Mouse (Mus musculus): ENCODE measurements around the gene 4930595M18Rik. TPM values are rescaled to one million over a fixed set of nuclear protein-coding genes. Genes with fewer than 3 reads are reported as not detected.

Gene 4930595M18Rik
- not detected in 2 replicates for polyA plus RNA-seq (2015; fragmentation: Nextera tagmentation; extraction: Ambion mirVana)

GRCm38 (mm10) chrX:81458021-81458420 is at the start of gene 4930595M18Rik:
Gene 4930595M18Rik, minus strand, starts transcription at chrX:81458121.
- Histone ChIP-seq H3K9me3 (replicated peaks; ENCODE audit: control insufficient read depth, low read length, poor library complexity, severe bottlenecking) (no peaks in the 10 kb centered on the region), H3K4me2 (ENCODE audit: low read length) (no peak within 1 kb of the TSS), H3K9ac (ENCODE audit: low read depth, low read length) (no peak within 1 kb of the TSS), H3K4me3 (ENCODE audit: low read depth, low read length) (no peak within 1 kb of the TSS), H3K27ac (ENCODE audit: low read length) (no peak within 1 kb of the TSS), H3K4me1 (ENCODE audit: control insufficient read depth, insufficient read depth, low read length) (no peaks in the 10 kb centered on the region), H3K36me3 (ENCODE audit: control insufficient read depth, insufficient read depth, low read length) (no peaks in the 10 kb centered on the region), H3K27me3 (ENCODE audit: control insufficient read depth, insufficient read depth, low read depth, low read length) (no peaks in the 10 kb centered on the region)
- ATAC-seq, result no peak
- WGBS, result 92% methylated on average over 6 of the region's 6 CpGs

DNA sequence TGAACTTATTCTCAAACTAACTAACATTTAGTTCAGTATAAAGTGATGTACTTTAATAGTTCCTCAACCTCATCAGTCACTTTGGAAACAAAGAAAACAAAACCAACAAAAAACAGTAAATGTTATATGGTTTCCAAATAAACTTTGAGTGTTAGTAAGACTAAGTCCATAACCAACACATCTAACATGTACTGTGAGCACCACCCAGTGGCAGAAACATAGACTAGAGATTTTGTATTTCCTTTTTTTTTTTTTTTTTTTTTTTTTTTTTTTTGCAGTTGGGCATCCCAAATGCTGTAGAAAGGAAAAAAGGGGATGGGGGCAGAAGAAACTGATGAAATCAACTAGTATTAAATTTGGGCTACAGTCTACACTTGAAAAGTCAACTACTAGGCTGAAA is 14.6 kb upstream of the 4930595M18Rik start:
- Histone ChIP-seq H3K9me3 (replicated peaks; ENCODE audit: control insufficient read depth, low read length, poor library complexity, severe bottlenecking) (0 out of 2 replicates have a peak, but pooled peaks cover 3% of the 10 kb centered on the region), H3K4me1 (ENCODE audit: control insufficient read depth, insufficient read depth, low read length) (no peaks in the 10 kb centered on the region), H3K4me3 (ENCODE audit: low read depth, low read length) (no peak overlapping the region), H3K36me3 (ENCODE audit: control insufficient read depth, insufficient read depth, low read length) (no peaks in the 10 kb centered on the region), H3K27ac (ENCODE audit: low read length) (no peak overlapping the region), H3K27me3 (ENCODE audit: control insufficient read depth, insufficient read depth, low read depth, low read length) (no peaks in the 10 kb centered on the region), H3K4me2 (ENCODE audit: low read length) (no peak overlapping the region), H3K9ac (ENCODE audit: low read depth, low read length) (no peak overlapping the region)
- ATAC-seq, result no peak

Data from midbrain, embryonic 16.5 days (tissue).